Mouse (Mus musculus): ENCODE results near the gene Psme3. TPM values are rescaled to one million over a fixed set of nuclear protein-coding genes. Genes with fewer than 3 reads are reported as not detected.

The Psme3 gene
- polyA plus RNA-seq, 1 experiment: 103 TPM

DNA sequence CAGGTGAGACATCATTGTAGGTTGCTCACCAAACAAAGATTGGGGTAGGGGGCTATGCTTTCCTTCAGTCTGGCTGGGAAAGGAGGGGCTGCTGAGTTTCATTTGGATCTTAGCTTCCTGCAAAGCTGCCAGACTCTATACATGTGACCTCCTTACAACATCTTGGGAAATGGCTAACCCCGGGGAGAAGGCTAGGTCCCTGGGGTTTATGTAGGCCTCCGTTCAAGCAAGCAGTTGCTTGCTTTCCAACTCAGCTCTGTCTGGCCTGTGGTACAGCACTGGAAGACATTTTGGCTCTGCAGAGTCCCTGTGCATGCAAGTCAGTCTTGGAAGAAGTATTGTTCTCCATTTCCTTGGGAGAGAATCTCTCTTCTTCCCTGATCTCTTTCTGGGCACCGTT, 16.5 kb downstream of the Psme3 start:
- Histone ChIP-seq H3K36me3 (ENCODE audit: control insufficient read depth, insufficient read depth, low read length) (no peaks in the 10 kb centered on the region), H3K27me3 (ENCODE audit: control insufficient read depth, insufficient read depth, low read length) (no peaks in the 10 kb centered on the region), H3K4me1 (replicated peaks; ENCODE audit: control insufficient read depth, insufficient read depth, low read length) (peaks cover 2% of the 10 kb centered on the region), H3K4me3 (ENCODE audit: control insufficient read depth, insufficient read depth, low read length) (no peak overlapping the region), H3K27ac (ENCODE audit: control insufficient read depth, insufficient read depth, low read length) (no peak overlapping the region)
- no peak for DNase-seq
- WGBS: 86% methylated on average over 3 of the region's 3 CpGs
- no peak for TF ChIP-seq POLR2A (IDR thresholded peaks at IDR 0.05; ENCODE audit: control insufficient read depth, extremely low read depth, insufficient read depth, low read length, poor library complexity)
- TF ChIP-seq CTCF (IDR thresholded peaks at IDR 0.05; ENCODE audit: borderline replicate concordance, control insufficient read depth, extremely low read depth, insufficient read depth, low read length, poor library complexity): no peak

DNA sequence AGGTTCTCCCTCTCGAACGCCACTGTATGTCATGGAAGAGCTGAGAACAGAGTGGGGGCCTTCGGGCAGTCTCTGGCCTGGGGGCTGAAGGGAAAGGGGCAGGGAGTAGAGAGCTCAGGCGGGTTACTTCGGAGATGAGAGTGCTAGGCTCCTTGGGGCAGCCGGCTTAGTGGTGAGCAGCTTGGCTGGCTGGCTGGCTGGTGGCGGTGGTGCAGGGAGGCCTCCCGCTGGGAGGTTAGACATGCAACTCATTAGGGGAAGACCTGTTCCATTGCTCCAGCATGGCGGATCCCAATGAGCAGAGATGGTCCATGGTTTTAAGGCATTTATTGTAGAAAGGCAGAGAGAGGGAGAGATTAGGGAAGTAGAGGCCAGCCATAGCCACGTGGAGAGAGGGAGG, 18.0 kb downstream of the Psme3 start:
- 84% methylated on average over 10 of the region's 10 CpGs for WGBS
- no peak overlapping the region for H3K4me3 ChIP-seq (ENCODE audit: control insufficient read depth, insufficient read depth, low read length)
- DNase-seq: no peak
- H3K27me3 ChIP-seq (ENCODE audit: control insufficient read depth, insufficient read depth, low read length): no peaks in the 10 kb centered on the region
- H3K27ac ChIP-seq (ENCODE audit: control insufficient read depth, insufficient read depth, low read length): no peak overlapping the region
- H3K4me1 ChIP-seq (replicated peaks; ENCODE audit: control insufficient read depth, insufficient read depth, low read length): peaks cover 5% of the 10 kb centered on the region
- TF ChIP-seq POLR2A (IDR thresholded peaks at IDR 0.05; ENCODE audit: control insufficient read depth, extremely low read depth, insufficient read depth, low read length, poor library complexity): no peak
- no peak for TF ChIP-seq CTCF (IDR thresholded peaks at IDR 0.05; ENCODE audit: borderline replicate concordance, control insufficient read depth, extremely low read depth, insufficient read depth, low read length, poor library complexity)
- no peaks in the 10 kb centered on the region for H3K36me3 ChIP-seq (ENCODE audit: control insufficient read depth, insufficient read depth, low read length)

DNA sequence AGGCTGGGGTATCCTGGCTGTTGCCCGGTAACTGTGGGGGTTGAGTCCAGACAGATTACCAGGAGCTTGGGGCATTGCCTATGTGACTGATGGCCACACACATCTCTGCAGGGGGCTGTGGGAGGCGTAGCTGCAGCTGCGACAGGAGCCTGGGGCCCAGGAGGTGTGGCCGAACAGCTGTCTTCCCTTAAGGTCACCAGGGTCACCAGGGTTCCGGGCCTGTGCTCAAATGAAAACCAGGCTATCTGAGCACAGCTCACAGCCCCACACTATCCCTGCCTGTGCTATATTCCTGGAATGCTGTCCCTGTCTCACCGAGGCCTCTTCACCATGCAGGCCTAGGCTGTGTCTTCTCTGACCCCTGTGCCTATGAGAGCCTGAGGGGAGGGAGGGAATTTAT, 18.5 kb downstream of the Psme3 start:
- peaks cover 5% of the 10 kb centered on the region for H3K4me1 ChIP-seq (replicated peaks; ENCODE audit: control insufficient read depth, insufficient read depth, low read length)
- DNase-seq: no peak
- H3K36me3 ChIP-seq (ENCODE audit: control insufficient read depth, insufficient read depth, low read length): no peaks in the 10 kb centered on the region
- no peaks in the 10 kb centered on the region for H3K27me3 ChIP-seq (ENCODE audit: control insufficient read depth, insufficient read depth, low read length)
- 77% methylated on average over 6 of the region's 6 CpGs for WGBS
- TF ChIP-seq POLR2A (IDR thresholded peaks at IDR 0.05; ENCODE audit: control insufficient read depth, extremely low read depth, insufficient read depth, low read length, poor library complexity): no peak
- TF ChIP-seq CTCF (IDR thresholded peaks at IDR 0.05; ENCODE audit: borderline replicate concordance, control insufficient read depth, extremely low read depth, insufficient read depth, low read length, poor library complexity): no peak
- no peak overlapping the region for H3K27ac ChIP-seq (ENCODE audit: control insufficient read depth, insufficient read depth, low read length)
- no peak overlapping the region for H3K4me3 ChIP-seq (ENCODE audit: control insufficient read depth, insufficient read depth, low read length)

DNA sequence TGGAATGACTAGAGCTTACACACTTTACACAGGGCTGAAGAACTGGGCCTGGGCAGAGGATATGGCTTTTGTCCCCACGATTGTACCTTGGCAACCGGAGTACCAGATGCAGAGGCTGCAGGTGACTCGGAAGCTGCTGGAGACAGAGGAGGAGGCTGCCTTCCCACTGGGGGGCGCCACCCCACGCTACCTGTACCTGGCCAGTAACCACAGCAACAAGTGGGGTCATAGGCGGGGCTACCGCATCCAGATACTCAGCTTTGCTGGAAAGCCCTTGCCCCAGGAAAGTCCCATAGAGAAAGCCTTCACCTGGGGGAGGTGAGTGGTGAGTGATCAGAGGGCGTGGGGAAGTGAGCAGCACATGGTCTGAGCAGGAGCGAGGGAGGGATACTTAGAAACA, 19.7 kb downstream of the Psme3 start:
- Histone ChIP-seq H3K27ac (ENCODE audit: control insufficient read depth, insufficient read depth, low read length) (no peak overlapping the region), H3K4me3 (ENCODE audit: control insufficient read depth, insufficient read depth, low read length) (no peak overlapping the region), H3K36me3 (ENCODE audit: control insufficient read depth, insufficient read depth, low read length) (no peaks in the 10 kb centered on the region), H3K4me1 (replicated peaks; ENCODE audit: control insufficient read depth, insufficient read depth, low read length) (peaks cover 5% of the 10 kb centered on the region), H3K27me3 (ENCODE audit: control insufficient read depth, insufficient read depth, low read length) (no peaks in the 10 kb centered on the region)
- DNase-seq: no peak
- 93% methylated on average over 9 of the region's 9 CpGs for WGBS
- TF ChIP-seq CTCF (IDR thresholded peaks at IDR 0.05; ENCODE audit: borderline replicate concordance, control insufficient read depth, extremely low read depth, insufficient read depth, low read length, poor library complexity) (no peak), POLR2A (IDR thresholded peaks at IDR 0.05; ENCODE audit: control insufficient read depth, extremely low read depth, insufficient read depth, low read length, poor library complexity) (no peak)

DNA sequence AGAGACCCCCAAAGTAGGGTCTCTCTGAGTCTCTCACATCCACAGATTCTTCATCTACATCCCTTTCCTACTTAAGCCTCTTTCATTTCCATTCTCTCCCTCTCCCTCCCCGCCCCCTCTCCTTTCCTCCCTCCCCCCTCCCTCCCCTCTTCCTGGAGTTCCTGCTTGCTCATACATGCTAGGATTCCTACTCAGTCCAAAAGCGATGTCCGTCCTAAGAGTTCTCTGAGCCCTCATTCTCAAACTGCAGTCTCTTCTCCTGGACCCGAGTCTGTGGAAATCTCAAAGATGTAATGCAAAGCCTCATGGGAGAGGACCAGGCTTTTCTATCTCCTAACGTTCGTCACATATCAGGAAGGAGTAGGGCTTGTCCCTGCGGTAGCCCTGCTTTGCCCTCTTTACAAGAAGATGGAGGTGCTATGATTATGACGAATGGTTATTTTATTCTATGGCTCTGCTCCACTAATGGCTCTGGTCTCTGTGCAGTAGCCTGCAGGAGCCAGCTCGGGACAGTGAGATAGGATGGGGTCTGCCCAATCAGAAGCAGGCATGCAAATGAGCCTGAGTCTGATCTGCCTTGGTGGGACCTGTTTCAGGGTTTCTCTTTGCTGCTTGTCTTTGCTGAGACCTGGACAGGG, 22.2 kb downstream of the Psme3 start:
- Histone ChIP-seq H3K4me3 (ENCODE audit: control insufficient read depth, insufficient read depth, low read length) (no peak overlapping the region), H3K27me3 (ENCODE audit: control insufficient read depth, insufficient read depth, low read length) (no peaks in the 10 kb centered on the region), H3K36me3 (ENCODE audit: control insufficient read depth, insufficient read depth, low read length) (no peaks in the 10 kb centered on the region), H3K27ac (ENCODE audit: control insufficient read depth, insufficient read depth, low read length) (no peak overlapping the region), H3K4me1 (replicated peaks; ENCODE audit: control insufficient read depth, insufficient read depth, low read length) (peaks cover 5% of the 10 kb centered on the region)
- TF ChIP-seq CTCF (IDR thresholded peaks at IDR 0.05; ENCODE audit: borderline replicate concordance, control insufficient read depth, extremely low read depth, insufficient read depth, low read length, poor library complexity) (no peak), POLR2A (IDR thresholded peaks at IDR 0.05; ENCODE audit: control insufficient read depth, extremely low read depth, insufficient read depth, low read length, poor library complexity) (no peak)
- DNase-seq: no peak
- WGBS: 6% methylated on average over 9 of the region's 9 CpGs

DNA sequence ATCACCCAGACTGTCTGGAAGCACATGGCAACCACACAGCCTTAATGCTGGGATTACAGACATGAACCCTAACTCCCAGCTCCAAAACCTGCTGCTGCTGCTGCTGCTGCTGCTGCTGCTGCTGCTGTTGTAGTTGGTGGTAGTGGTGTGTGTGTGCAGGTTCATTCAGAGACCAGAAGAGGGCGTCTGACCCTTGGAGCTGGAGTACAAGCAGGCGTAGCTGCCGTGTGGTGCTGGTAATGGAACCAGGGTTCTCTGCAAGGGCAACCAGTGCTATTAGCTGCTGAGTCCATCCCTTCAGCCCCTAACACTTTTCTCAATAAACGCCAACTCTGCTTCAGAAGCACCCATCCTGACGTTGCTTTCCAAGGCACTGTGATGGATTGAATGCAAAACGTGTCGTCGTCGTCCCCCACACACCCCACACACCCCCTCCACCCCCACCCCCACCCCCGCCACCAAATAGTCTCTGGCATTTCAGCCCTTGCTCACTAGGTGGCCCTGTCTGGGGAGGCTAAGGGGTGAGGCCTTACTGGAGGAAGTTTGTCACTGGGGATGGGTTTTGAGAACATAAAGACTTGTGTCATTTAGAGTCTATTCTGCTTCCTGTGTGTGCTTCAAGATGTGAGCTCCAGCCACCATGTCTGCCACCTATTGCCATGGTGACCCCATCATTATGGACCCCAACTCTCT, 31.2 kb downstream of the Psme3 start:
- H3K27me3 ChIP-seq (ENCODE audit: control insufficient read depth, insufficient read depth, low read length): no peaks in the 10 kb centered on the region
- WGBS: 88% methylated on average over 10 of the region's 10 CpGs
- H3K4me1 ChIP-seq (replicated peaks; ENCODE audit: control insufficient read depth, insufficient read depth, low read length): no peaks in the 10 kb centered on the region; the same call in 1 of the 2 replicates
- TF ChIP-seq POLR2A (IDR thresholded peaks at IDR 0.05; ENCODE audit: control insufficient read depth, extremely low read depth, insufficient read depth, low read length, poor library complexity) (no peak), CTCF (IDR thresholded peaks at IDR 0.05; ENCODE audit: borderline replicate concordance, control insufficient read depth, extremely low read depth, insufficient read depth, low read length, poor library complexity) (no peak)
- no peak overlapping the region for H3K27ac ChIP-seq (ENCODE audit: control insufficient read depth, insufficient read depth, low read length)
- no peaks in the 10 kb centered on the region for H3K36me3 ChIP-seq (ENCODE audit: control insufficient read depth, insufficient read depth, low read length)
- DNase-seq: no peak
- no peak overlapping the region for H3K4me3 ChIP-seq (ENCODE audit: control insufficient read depth, insufficient read depth, low read length)
